Mouse (Mus musculus) cerebral cortex, adult 2 months (tissue): Measurements from ENCODE around the gene Olfr1402.

Experiments
- WGBS: fragments of 180-500 bp; shearing (Covaris S2); methylation state at CpG from one replicate; pipeline ENCODE4 v1.1.7; 2018; 5-methylcytosine and 5-hydroxymethylcytosine counted together

Olfr1402 gene

DNA sequence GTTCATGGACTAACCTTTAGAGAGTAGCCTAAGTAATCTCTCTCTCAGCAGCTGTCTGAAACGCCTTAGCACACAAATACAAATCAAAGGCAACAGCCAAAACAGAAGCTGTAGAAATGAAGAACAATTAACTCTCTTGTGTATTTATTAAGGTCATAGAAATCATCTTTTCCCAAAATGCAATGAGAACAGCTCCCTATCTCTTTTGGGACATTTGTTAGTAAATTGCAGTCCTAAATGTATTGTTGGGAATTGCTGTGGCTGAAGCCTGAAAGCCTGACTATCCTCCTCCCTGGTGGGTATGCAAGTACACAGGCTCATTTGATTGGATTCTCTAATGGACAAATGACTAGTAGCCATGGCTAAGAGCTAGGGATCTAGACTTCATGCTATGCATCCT is at the start of gene Olfr1402:
TSS of gene Olfr1402 (minus strand) at position 101 of the 400 bp plus-strand sequence.
- 67% methylated on average over 1 of the region's 1 CpGs for WGBS

- 67% methylated on average over 4 of the region's 4 CpGs for WGBS
These were observed 33.5 kb upstream of the Olfr1402 start for GRCm38 (mm10) chr3:97455286-97455685.

DNA sequence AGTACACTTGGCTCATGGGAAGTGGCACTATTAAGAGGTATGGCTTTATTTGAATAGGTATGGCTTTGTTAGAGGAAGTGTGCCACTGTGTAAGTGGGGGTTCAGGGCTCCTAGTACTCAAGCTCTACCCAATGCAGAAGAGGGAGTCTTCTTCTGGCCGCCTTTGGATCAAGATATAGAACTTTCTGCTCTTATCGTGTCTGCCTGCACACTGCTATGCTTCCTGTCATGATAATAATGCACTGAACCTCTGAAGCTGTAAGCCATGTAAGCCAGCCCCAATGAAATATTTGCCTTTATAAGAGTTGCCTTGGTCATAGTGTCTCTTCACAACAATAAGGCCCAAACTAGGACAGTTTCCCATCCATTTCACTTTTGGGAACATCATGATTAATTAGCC is 16.8 kb upstream of the Olfr1402 start:
- 97% methylated on average over 2 of the region's 2 CpGs for WGBS

- WGBS: 62% methylated on average over 1 of the region's 1 CpGs
These were observed 27.5 kb downstream of the Olfr1402 start for GRCm38 (mm10) chr3:97394289-97394688.

DNA sequence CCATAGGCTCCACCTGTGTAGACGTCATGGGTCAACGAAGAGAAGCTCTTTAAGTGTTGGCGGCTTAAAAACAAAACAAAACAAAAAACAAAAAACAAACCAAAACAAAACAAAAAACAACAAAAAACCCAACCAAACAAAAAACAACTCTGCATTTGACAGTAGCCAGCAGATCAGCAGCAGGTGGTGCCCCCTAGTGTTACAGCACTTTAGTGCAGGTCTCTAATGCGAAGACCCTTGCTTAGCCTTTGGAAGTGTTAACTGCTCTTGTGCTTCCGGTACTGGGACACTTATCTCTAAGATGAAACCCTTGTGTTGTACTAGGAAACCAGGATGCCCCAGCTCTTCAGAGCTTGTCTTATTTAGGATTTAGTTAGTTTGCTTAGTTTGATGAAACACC is 28.7 kb downstream of the Olfr1402 start:
- WGBS: 73% methylated on average over 5 of the region's 5 CpGs

- WGBS: 55% methylated on average over 3 of the region's 3 CpGs
These were observed 58.3 kb downstream of the Olfr1402 start for GRCm38 (mm10) chr3:97363418-97364098.

DNA sequence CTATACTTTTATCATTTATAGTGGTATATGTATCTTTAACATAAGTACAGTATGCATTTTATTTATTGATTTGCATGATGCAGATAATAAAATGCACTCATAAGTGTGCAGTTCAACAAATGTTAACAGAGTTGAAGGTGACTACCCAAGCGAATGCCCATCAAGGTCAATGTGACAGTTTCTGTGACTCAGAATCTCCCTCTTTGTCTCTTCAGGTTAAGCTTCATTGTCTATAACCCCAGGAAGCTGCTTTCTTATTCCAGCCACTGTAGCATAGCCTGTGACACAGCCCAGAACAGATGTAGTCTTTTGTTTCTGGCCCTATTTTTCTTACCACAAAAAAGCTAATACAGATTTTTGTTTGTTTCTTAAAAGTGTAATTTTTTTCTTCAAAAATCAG is 63.4 kb downstream of the Olfr1402 start:
- 84% methylated on average over 1 of the region's 1 CpGs for WGBS
